ENCODE assay signal across 19 mouse cellular contexts in genomic region chr14:55076956-55077355, GRCm38 (mm10). TPM values are rescaled to one million over a fixed set of nuclear protein-coding genes. Genes with fewer than 3 reads are reported as not detected.
DNase-seq lines count a peak whose midpoint lies in the region; ATAC-seq and TF ChIP-seq lines count a peak whose summit lies in the region.
"Had no signal": no experiment of that assay in that cellular context is flagged by ENCODE, and none has a peak within 500 bp of the region (broad histone marks: within the 10 kb centered on the region; RNA-seq: fewer than 3 reads in every experiment).

No protein-coding gene starts in this region.

- no peak overlapping the region for H3K9ac ChIP-seq in lung, embryonic 14.5 days
- H3K9ac ChIP-seq in hindbrain, postnatal 0 days (replicated peaks; ENCODE audit: low read length), result no peak overlapping the region
- no peak overlapping the region for H3K9ac ChIP-seq in neural tube, embryonic 15.5 days (replicated peaks)
- H3K9ac ChIP-seq: heart, embryonic 13.5 days; liver, embryonic 13.5 days had no signal

- no peaks in the 10 kb centered on the region; the same call in 1 of the 2 replicates for H3K27me3 ChIP-seq in lung, embryonic 14.5 days (ENCODE audit: insufficient read depth, low read length)
- no peaks in the 10 kb centered on the region for H3K27me3 ChIP-seq in hindbrain, postnatal 0 days (ENCODE audit: insufficient read depth, low read length)
- no peaks in the 10 kb centered on the region for H3K27me3 ChIP-seq in neural tube, embryonic 15.5 days (replicated peaks)

- 67% methylated on average over 3 of the region's 3 CpGs for WGBS in lung, embryonic 14.5 days
- WGBS in hindbrain, postnatal 0 days, result 59% methylated on average over 3 of the region's 3 CpGs
- WGBS in neural tube, embryonic 15.5 days, result 72% methylated on average over 3 of the region's 3 CpGs

- TF ChIP-seq CTCF in lung, embryonic 14.5 days (IDR thresholded peaks at IDR 0.05; ENCODE audit: low read depth), result 0 out of 2 replicates have a peak, but pooled peaks have one; percentile 6
- TF ChIP-seq CTCF in hindbrain, postnatal 0 days (IDR thresholded peaks at IDR 0.05; ENCODE audit: low read depth), result no peak

- ATAC-seq in lung, embryonic 14.5 days (ENCODE audit: insufficient read depth), result no peak
- ATAC-seq in hindbrain, postnatal 0 days, result no peak
- ATAC-seq in neural tube, embryonic 15.5 days (ENCODE audit: low FRiP score), result no peak
- ATAC-seq: lung, postnatal 0 days had no signal

- DNase-seq in cerebellum, postnatal 10 days, result peak; percentile 60 to 61
- DNase-seq in cerebellum, adult 18-20 months, result no peak
- DNase-seq in lung, embryonic 14.5 days, result no peak
- no peak for DNase-seq in lung, postnatal 14 days
- DNase-seq in hindbrain, postnatal 0 days (ENCODE audit: low spot score), result no peak
- no peak for DNase-seq in heart, adult 9 months (ENCODE audit: low spot score in 2 of 2)
- no peak for DNase-seq in urinary bladder, postnatal 25 days (ENCODE audit: low spot score)
- DNase-seq: adrenal gland, postnatal 14 days; cerebellum, adult 8-10 months; kidney, adult 2 months; kidney, postnatal 25 days; layer of hippocampus, postnatal 36 days; liver, embryonic 13.5 days; thymus, adult 18-20 months had no signal

- H3K4me2 ChIP-seq in lung, embryonic 14.5 days, result no peak overlapping the region
- H3K4me2 ChIP-seq in hindbrain, postnatal 0 days (ENCODE audit: low read depth, low read length), result no peak overlapping the region
- no peak overlapping the region for H3K4me2 ChIP-seq in neural tube, embryonic 15.5 days
- H3K4me2 ChIP-seq: liver, embryonic 13.5 days had no signal

- no peaks in the 10 kb centered on the region for H3K4me1 ChIP-seq in lung, embryonic 14.5 days (ENCODE audit: insufficient read depth)
- H3K4me1 ChIP-seq in hindbrain, postnatal 0 days (ENCODE audit: insufficient read depth, low read length), result peaks cover 11% of the 10 kb centered on the region; the same call in 1 of the 2 replicates
- peaks cover 73% of the 10 kb centered on the region for H3K4me1 ChIP-seq in neural tube, embryonic 15.5 days

- no peaks in the 10 kb centered on the region for H3K36me3 ChIP-seq in lung, embryonic 14.5 days (ENCODE audit: insufficient read depth)
- peaks cover 23% of the 10 kb centered on the region for H3K36me3 ChIP-seq in hindbrain, postnatal 0 days (ENCODE audit: insufficient read depth, low read length)
- H3K36me3 ChIP-seq in neural tube, embryonic 15.5 days, result peaks cover 31% of the 10 kb centered on the region

- H3K27ac ChIP-seq in lung, embryonic 14.5 days (ENCODE audit: low read depth), result no peak overlapping the region
- H3K27ac ChIP-seq in hindbrain, postnatal 0 days, result peak overlapping the region; percentile 82; the same call in 1 of the 2 replicates
- H3K27ac ChIP-seq in neural tube, embryonic 15.5 days (replicated peaks), result peak overlapping the region; percentile 87
- H3K27ac ChIP-seq: heart, embryonic 13.5 days; limb, embryonic 10.5 days; liver, embryonic 13.5 days had no signal

- no peak overlapping the region for H3K4me3 ChIP-seq in lung, embryonic 14.5 days (ENCODE audit: low read depth, low read length)
- H3K4me3 ChIP-seq in hindbrain, postnatal 0 days (ENCODE audit: low read length), result no peak overlapping the region
- no peak overlapping the region for H3K4me3 ChIP-seq in neural tube, embryonic 15.5 days (replicated peaks)
- H3K4me3 ChIP-seq: heart, embryonic 13.5 days; limb, embryonic 10.5 days; liver, embryonic 13.5 days had no signal

- H3K9me3 ChIP-seq in lung, embryonic 14.5 days (ENCODE audit: low read depth, low read length), result no peaks in the 10 kb centered on the region
- no peaks in the 10 kb centered on the region for H3K9me3 ChIP-seq in hindbrain, postnatal 0 days (ENCODE audit: low read length)
- H3K9me3 ChIP-seq in neural tube, embryonic 15.5 days (replicated peaks), result no peaks in the 10 kb centered on the region
- H3K9me3 ChIP-seq: heart, embryonic 13.5 days; limb, embryonic 10.5 days; liver, embryonic 13.5 days had no signal

RNA-seq across cellular contexts. Expression of gene Zfhx2, which starts 15.2 kb away (rescaled TPM):
- polyA plus RNA-seq in lung, embryonic 14.5 days (2014; fragmentation: Nextera tagmentation; extraction: Ambion mirVana), result 3.4 and 3.5 TPM in 2 replicates
- total RNA-seq in hindbrain, postnatal 0 days (2014; rRNA removed), result 10.7 and 10.9 TPM in 2 replicates
- 8.1 and 8.4 TPM in 2 replicates for polyA plus RNA-seq in hindbrain, postnatal 0 days (2015; fragmentation: Nextera tagmentation; extraction: Ambion mirVana)
- polyA plus RNA-seq in neural tube, embryonic 15.5 days (2015; fragmentation: Nextera tagmentation; extraction: Ambion mirVana), result 20.3 and 24.5 TPM in 2 replicates

RNA-seq across cellular contexts. Expression of gene Thtpa, which starts 17.6 kb away (rescaled TPM):
- polyA plus RNA-seq in lung, embryonic 14.5 days (2014; fragmentation: Nextera tagmentation; extraction: Ambion mirVana), result 19.2 and 20.1 TPM in 2 replicates
- total RNA-seq in hindbrain, postnatal 0 days (2014; rRNA removed), result 37.7 and 44.1 TPM in 2 replicates
- 31.8 and 32.8 TPM in 2 replicates for polyA plus RNA-seq in hindbrain, postnatal 0 days (2015; fragmentation: Nextera tagmentation; extraction: Ambion mirVana)
- polyA plus RNA-seq in neural tube, embryonic 15.5 days (2015; fragmentation: Nextera tagmentation; extraction: Ambion mirVana), result 27.9 and 31.6 TPM in 2 replicates

RNA-seq across cellular contexts. Expression of gene Ap1g2, which starts 29.4 kb away (rescaled TPM):
- polyA plus RNA-seq in lung, embryonic 14.5 days (2014; fragmentation: Nextera tagmentation; extraction: Ambion mirVana), result 14.7 and 16.3 TPM in 2 replicates
- total RNA-seq in hindbrain, postnatal 0 days (2014; rRNA removed), result 5.7 and 6.5 TPM in 2 replicates
- polyA plus RNA-seq in hindbrain, postnatal 0 days (2015; fragmentation: Nextera tagmentation; extraction: Ambion mirVana), result 5.9 and 6.1 TPM in 2 replicates
- polyA plus RNA-seq in neural tube, embryonic 15.5 days (2015; fragmentation: Nextera tagmentation; extraction: Ambion mirVana), result 6.2 and 12.4 TPM in 2 replicates

RNA-seq across cellular contexts. Expression of gene Jph4, which starts 39.8 kb away (rescaled TPM):
- polyA plus RNA-seq in lung, embryonic 14.5 days (2014; fragmentation: Nextera tagmentation; extraction: Ambion mirVana), result 0.16 and 0.37 TPM in 2 replicates
- 124 and 126 TPM in 2 replicates for total RNA-seq in hindbrain, postnatal 0 days (2014; rRNA removed)
- 28.3 and 29.4 TPM in 2 replicates for polyA plus RNA-seq in hindbrain, postnatal 0 days (2015; fragmentation: Nextera tagmentation; extraction: Ambion mirVana)
- 30.6 and 37.0 TPM in 2 replicates for polyA plus RNA-seq in neural tube, embryonic 15.5 days (2015; fragmentation: Nextera tagmentation; extraction: Ambion mirVana)
- total RNA-seq: hematopoietic stem cell, adult 5-6 weeks had no signal

Comparison
In these comparisons a context has a peak if more than half of its experiments do, and no peak if none do; other contexts are left out.
1. DNase-seq: peak in cerebellum, postnatal 10 days (2 of 2); none in cerebellum, adult 18-20 months (0 of 2), lung, embryonic 14.5 days (single experiment), lung, postnatal 14 days (single experiment), hindbrain, postnatal 0 days (single experiment), heart, adult 9 months (0 of 2) and urinary bladder, postnatal 25 days (single experiment).